Mouse (Mus musculus): Measurements from ENCODE around the gene Il2rg.

- TF ChIP-seq TCF12 (IDR thresholded peaks at IDR 0.05; ENCODE audit: insufficient read depth, poor library complexity, severe bottlenecking) (no peak), POLR2A (IDR thresholded peaks at IDR 0.05; ENCODE audit: insufficient read length, low read depth) (no peak), E2F4 (IDR thresholded peaks at IDR 0.05; ENCODE audit: insufficient read depth) (no peak), USF1 (IDR thresholded peaks at IDR 0.05; ENCODE audit: low read depth) (no peak), CEBPB (IDR thresholded peaks at IDR 0.05; ENCODE audit: insufficient read depth, poor library complexity, severe bottlenecking) (no peak), TCF3 (IDR thresholded peaks at IDR 0.05; ENCODE audit: insufficient read length, low read depth) (no peak), MAX (IDR thresholded peaks at IDR 0.05; ENCODE audit: low read depth) (no peak), POLR2AphosphoS2 (IDR thresholded peaks at IDR 0.05; ENCODE audit: insufficient read length, low read depth) (no peak), MYOD1 (IDR thresholded peaks at IDR 0.05; ENCODE audit: control insufficient read depth in 1 of 3, insufficient read length in 2 of 3, low read depth in 2 of 3) (no peak)
These were observed 32.5 kb upstream of the Il2rg start for GRCm38 (mm10) chrX:101300427-101301030.
